Mouse (Mus musculus) testis, adult 2 months (tissue): ENCODE data around the gene Grsf1.

ENCODE experiments used
- CTCF ChIP-seq: fragments of 200-500 bp; IDR thresholded peaks from 2 replicates; pipeline ENCODE4 v1.5.1; 2012; ENCODE audit warnings: low read depth, mild to moderate bottlenecking, inconsistent platforms, low read length, moderate library complexity; ENCODE audit not compliant: control insufficient read depth, insufficient read depth, insufficient replicate concordance
- POLR2A ChIP-seq: fragments of 200-500 bp; IDR thresholded peaks from 2 replicates; pipeline ENCODE4 v1.6.1; 2012; ENCODE audit warnings: low read depth, mild to moderate bottlenecking, inconsistent platforms, low read length, moderate library complexity; ENCODE audit not compliant: control insufficient read depth

DNA sequence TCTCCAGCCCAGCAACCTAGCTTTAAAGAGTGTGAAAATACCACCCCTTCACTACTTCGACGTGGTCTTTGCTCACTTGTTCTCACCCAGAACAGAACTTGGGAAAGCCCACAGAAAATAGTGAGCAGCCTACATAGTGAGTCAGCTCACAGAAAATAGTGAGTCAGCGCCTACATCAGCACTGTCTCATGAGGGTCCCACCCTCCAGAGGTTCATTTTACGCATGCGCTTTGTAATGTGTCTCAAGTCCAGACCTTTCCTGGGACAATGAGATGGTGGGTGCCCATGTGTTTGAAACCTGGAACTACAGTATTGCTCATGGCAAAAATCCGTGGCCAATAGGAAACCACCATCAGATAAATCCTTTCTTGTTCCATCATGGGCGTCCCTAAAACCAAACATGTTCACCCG lies 12.0 kb upstream of the Grsf1 start:
- no peak for TF ChIP-seq POLR2A
- TF ChIP-seq CTCF, result no peak
